8 mouse cellular contexts compared by ENCODE assay signal in the genomic region with DNA sequence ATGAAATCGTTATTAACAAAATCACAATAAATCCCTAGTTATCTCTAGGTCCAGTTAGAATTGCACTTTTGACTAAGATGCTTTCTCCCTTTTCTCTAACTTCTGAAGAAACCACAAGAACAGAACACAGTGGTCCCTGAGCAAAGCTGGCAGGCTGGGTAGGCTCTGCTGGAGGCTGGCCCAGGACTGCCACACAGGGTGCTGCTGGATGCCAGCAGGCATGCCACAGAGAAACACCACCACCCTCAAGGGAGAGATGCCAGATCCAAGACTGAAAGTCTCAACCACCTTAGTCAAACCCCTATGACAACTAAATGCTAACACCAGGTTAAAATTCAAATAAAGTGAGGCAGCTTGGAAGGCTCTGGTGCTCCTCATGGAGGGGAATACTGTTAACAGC. TPM values are rescaled to one million over a fixed set of nuclear protein-coding genes. Genes with fewer than 3 reads are reported as not detected.
DNase-seq lines count a peak whose midpoint lies in the region; ATAC-seq and TF ChIP-seq lines count a peak whose summit lies in the region.

No protein-coding gene starts in this region.

- H3K4me1 ChIP-seq in heart, adult 2 months (ENCODE audit: control insufficient read depth, insufficient read depth, low read length) = peaks cover 5% of the 10 kb centered on the region
- H3K4me1 ChIP-seq in heart, embryonic 10.5 days = peaks cover 17% of the 10 kb centered on the region

- TF ChIP-seq POLR2A in heart, adult 2 months (IDR thresholded peaks at IDR 0.05; ENCODE audit: insufficient read depth, low read depth, low read length) = no peak

- H3K4me3 ChIP-seq in heart, adult 2 months = no peak overlapping the region
- no peak overlapping the region for H3K4me3 ChIP-seq in heart, embryonic 10.5 days
- H3K4me3 ChIP-seq in layer of hippocampus, adult 2 months = no peak overlapping the region

- peak in 1 of 2 experiments; percentile 56 for DNase-seq in heart, adult 2 months
- no peak for DNase-seq in heart, embryonic 10.5 days (ENCODE audit: low spot score)
- DNase-seq in 3T3-L1 (ENCODE audit: low read depth, low spot score) = peak; percentile 43
- DNase-seq in cerebellum, adult 8-10 months = peak; percentile 52
- peak in 1 of 2 experiments; percentile 49 for DNase-seq in layer of hippocampus, adult 2 months (ENCODE audit: low spot score in 2 of 2)
- DNase-seq in natural killer cell, adult 2 months (ENCODE audit: low spot score in 2 of 2) = no peak
- no peak for DNase-seq in thymus, postnatal 4 days

- TF ChIP-seq CTCF in heart, adult 2 months (IDR thresholded peaks at IDR 0.05) = no peak
- no peak for TF ChIP-seq CTCF in layer of hippocampus, adult 2 months (conservative IDR thresholded peaks at IDR 0.05)

- no peaks in the 10 kb centered on the region for H3K9me3 ChIP-seq in heart, embryonic 10.5 days

- peak overlapping the region; percentile 69 for H3K27ac ChIP-seq in heart, adult 2 months
- H3K27ac ChIP-seq in heart, embryonic 10.5 days = no peak overlapping the region
- H3K27ac ChIP-seq in layer of hippocampus, adult 2 months = peak overlapping the region; percentile 79

- TF ChIP-seq EP300 in heart, adult 2 months (IDR thresholded peaks at IDR 0.05; ENCODE audit: insufficient read depth, low read depth, low read length) = no peak

- WGBS in heart, adult 2 months = 83% methylated on average over 1 of the region's 1 CpGs
- WGBS in heart, embryonic 10.5 days = 75% methylated on average over 1 of the region's 1 CpGs

- H3K27me3 ChIP-seq in heart, adult 2 months (ENCODE audit: control insufficient read depth, insufficient read depth, low read length) = no peaks in the 10 kb centered on the region
- H3K27me3 ChIP-seq in heart, embryonic 10.5 days (ENCODE audit: insufficient read depth, poor library complexity, severe bottlenecking) = no peaks in the 10 kb centered on the region

- intact Hi-C loops in heart, adult 2 months (cut with DNase I) = loop anchor here (2.0 kb wide), 1 partner anchor 86 kb away; no protein-coding TSS in a partner anchor

- no peak for ATAC-seq in erythroblast, adult 5-6 weeks (replicated peaks; ENCODE audit: low FRiP score, poor library complexity, severe bottlenecking)

- H3K36me3 ChIP-seq in heart, adult 2 months (ENCODE audit: control insufficient read depth, insufficient read depth, low read length) = no peaks in the 10 kb centered on the region
- H3K36me3 ChIP-seq in heart, embryonic 10.5 days = peaks cover 6% of the 10 kb centered on the region; the same call in 1 of the 2 replicates

- no peaks in the 10 kb centered on the region for H3K79me2 ChIP-seq in heart, adult 2 months (replicated peaks; ENCODE audit: control insufficient read depth, insufficient read depth, low read length)

- no peak overlapping the region for H3K9ac ChIP-seq in heart, adult 2 months (ENCODE audit: low read depth, low read length)

RNA-seq across cellular contexts. Expression of a gene that starts 36.7 kb away (rescaled TPM):
- 100 to 1,000 TPM; 135 to 152 TPM for total RNA-seq in heart, adult 2 months (2021)
- 64.6 and 94.0 TPM in 2 replicates for polyA plus RNA-seq in heart, adult 2 months (2012; rRNA removed)
- 44.9 and 53.3 TPM in 2 replicates for polyA plus RNA-seq in heart, embryonic 10.5 days (2016; fragmentation: Nextera tagmentation; extraction: Ambion mirVana)
- 100 to 1,000 TPM; 107 to 121 TPM for total RNA-seq in layer of hippocampus, adult 2 months (2021)
- 68.2 and 74.8 TPM in 2 replicates for total RNA-seq in erythroblast, adult 5-6 weeks (2015; ENCODE audit: low replicate concordance)
- total RNA-seq in erythroblast, adult 5-6 weeks (2017; ENCODE audit: low replicate concordance) = 107 and 120 TPM in 2 replicates

Comparison
In these comparisons a context has a peak if more than half of its experiments do, and no peak if none do; other contexts are left out.
1. DNase-seq: peak in 3T3-L1 (single experiment) and cerebellum, adult 8-10 months (single experiment); none in heart, embryonic 10.5 days (single experiment), natural killer cell, adult 2 months (0 of 2) and thymus, postnatal 4 days (single experiment).